Mouse (Mus musculus) WW6 (cell line): ENCODE measurements around the gene Etfdh.
"Not testable (repeated sequence)": the region's sequence is repeated elsewhere in the genome, so short reads cannot be mapped to it uniquely, and the experiment has no call there.

Experiments used
- DNase-seq: peaks from one replicate; pipeline ENCODE4 v3.0.0-alpha.2; 2013; ENCODE audit warnings: low read depth, low spot score

Gene Etfdh

GRCm38 (mm10) chr3:79577606-79578005, 51.7 kb downstream of the Etfdh start:
- DNase-seq: no peak

GRCm38 (mm10) chr3:79576865-79577264, 52.4 kb downstream of the Etfdh start:
- no peak for DNase-seq

GRCm38 (mm10) chr3:79576468-79576816, 52.9 kb downstream of the Etfdh start:
- DNase-seq: no peak

DNA sequence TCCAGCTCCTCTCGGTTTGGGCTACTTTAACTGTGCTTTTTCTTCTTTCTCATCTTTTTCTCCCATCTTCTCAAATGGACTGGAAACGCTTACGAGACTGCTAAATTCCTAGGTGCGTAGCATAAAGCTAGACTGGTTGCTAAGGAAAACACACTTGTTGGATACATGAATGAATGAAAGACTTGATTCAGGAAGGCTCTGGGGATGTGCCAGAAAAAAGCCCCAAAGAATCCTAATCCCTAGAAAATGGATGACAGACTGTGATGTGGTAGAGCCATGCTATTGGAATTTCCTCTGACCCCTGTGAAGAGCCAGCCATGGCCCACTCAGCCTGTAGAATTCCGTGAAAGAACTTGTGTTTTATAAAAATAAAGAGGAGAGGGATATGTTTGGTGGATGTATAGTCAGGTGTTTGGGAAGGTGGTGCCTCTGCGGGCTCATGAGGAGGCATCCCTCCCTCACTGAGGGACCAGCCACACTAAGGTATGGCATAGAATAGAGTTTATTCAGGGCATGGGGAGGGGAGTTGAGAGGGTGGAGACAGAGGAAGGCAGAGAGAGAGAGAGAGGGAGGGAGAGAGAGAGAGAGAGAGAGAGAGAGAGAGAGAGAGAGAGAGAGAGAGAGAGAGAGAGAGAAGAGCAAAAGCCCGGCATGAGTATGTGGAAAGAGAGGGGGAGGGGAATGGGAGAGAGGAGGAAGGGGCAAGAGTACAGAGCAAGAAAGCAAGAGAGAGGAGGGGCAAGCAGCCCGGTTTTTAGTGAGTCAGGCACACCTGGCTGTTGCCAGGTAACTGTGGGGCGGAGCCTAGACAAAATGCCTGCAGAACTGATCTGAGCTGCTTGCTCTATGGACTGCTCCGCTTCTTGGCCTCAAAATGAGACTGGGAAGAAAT, 53.5 kb downstream of the Etfdh start:
- DNase-seq: no peak

GRCm38 (mm10) chr3:79574336-79574735, 55.0 kb downstream of the Etfdh start:
- no peak for DNase-seq

- DNase-seq: not testable (repeated sequence)
Measured at GRCm38 (mm10) chr3:79573376-79573775, 55.9 kb downstream of the Etfdh start.

GRCm38 (mm10) chr3:79572399-79572798, 56.9 kb downstream of the Etfdh start:
- no peak for DNase-seq

- no peak for DNase-seq
Measured at GRCm38 (mm10) chr3:79569351-79569681, 60.0 kb downstream of the Etfdh start.

GRCm38 (mm10) chr3:79568629-79569350, 60.5 kb downstream of the Etfdh start:
- DNase-seq: peak; percentile 20

GRCm38 (mm10) chr3:79567703-79568362, 61.5 kb downstream of the Etfdh start, which contains the start of gene Fnip2:
Gene Fnip2 (minus strand): TSS chr3:79567796.
- peak; percentile 86 for DNase-seq

DNA sequence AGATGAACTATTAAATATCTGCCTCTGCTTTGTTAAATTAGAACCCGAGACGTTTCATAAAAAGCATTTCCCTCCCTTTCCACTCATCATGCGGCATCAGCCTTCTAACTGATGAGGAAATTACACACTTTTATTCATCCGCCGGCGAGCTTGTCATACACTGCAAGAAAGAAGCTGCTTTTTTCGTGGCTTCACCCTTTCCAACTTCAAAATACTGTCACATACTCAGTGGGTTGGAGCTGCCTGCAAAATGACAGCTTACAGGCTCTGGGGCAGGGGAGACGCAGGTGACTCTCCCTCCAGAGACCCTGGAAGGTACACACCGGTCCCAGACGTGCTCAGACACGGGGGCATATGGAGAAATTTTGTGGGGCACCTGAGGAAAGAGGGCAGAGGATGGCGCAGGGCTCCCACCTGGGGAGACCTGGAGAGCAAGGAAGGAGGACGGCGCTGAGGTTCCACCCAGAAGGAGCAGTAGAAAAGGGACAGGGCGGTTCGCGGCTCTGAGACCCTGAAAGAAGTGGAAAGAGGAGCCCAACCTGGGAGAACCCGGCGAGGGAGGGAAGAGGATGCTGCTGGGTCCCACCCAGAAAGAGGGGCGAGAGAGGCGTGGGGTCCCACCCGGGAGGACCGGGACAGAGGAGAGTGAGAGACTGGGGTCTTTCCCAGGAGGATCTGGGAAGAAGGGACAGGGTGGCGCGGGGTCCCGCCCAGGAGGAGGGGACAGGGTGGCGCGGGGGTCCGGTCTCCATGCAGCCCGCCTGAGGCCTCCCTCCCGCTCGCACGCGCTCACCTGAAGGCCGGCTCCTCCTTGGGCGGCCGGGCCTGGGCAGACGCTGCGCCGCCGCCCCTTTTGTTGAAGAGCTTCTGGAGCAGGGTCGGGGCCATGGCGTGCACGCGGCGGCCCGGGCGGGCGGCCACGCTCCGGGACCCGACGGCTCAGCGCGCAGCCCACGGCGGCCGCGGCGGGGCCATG, 62.3 kb downstream of the Etfdh start:
- DNase-seq: peak; percentile 33

DNA sequence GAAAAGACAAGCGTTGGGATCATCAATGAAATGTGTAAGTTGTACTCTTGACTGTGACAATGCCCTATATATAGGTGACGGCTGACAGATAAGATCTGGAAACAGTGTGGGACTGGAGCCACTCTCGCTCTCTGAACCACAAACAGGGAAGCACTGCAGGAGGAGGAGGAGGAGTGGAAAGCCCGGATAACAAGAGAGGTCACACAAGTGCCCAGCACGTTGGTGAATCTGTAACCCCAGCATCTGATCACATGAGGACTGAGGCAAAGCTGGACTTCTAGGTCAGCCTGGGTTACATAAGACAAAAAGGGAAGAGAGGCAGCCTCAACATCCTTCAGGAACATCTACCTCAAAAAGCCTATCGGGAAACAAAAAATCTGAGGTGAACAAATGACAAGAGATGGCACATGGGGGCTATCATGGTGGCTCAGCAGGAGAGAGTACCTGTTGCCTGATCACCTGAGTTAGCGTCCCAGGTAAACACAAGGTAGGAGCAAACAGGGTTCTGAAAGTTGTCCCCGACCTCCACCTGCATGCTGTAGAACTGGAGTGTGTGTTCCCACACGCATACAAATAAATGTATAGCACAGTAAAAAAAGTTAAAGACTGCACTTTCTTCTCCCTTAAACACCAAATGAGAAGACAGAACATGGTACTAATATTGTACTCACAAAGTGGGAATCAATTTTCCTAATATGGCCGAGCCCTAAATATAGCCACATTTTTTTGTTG, 64.3 kb downstream of the Etfdh start:
- DNase-seq: no peak

DNA sequence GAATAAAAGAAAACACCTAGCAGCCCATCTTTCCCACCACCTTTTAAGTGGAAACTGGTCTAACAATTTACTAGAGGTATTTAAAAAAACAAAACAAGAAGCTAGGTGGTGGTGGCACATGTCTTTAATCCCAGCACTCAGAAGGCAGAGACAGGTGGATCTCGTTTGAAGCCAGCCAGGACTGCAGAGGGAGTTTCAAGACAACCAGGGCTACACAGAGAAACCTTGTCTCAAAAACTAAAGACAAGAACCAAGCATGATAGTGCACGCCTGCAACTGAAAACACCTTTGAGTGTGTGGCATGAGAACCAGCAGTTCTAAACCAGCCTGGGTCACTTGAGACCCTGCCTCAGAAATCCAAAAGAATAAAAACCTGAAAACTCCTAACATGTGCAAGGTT, 65.8 kb downstream of the Etfdh start:
- DNase-seq: no peak

DNA sequence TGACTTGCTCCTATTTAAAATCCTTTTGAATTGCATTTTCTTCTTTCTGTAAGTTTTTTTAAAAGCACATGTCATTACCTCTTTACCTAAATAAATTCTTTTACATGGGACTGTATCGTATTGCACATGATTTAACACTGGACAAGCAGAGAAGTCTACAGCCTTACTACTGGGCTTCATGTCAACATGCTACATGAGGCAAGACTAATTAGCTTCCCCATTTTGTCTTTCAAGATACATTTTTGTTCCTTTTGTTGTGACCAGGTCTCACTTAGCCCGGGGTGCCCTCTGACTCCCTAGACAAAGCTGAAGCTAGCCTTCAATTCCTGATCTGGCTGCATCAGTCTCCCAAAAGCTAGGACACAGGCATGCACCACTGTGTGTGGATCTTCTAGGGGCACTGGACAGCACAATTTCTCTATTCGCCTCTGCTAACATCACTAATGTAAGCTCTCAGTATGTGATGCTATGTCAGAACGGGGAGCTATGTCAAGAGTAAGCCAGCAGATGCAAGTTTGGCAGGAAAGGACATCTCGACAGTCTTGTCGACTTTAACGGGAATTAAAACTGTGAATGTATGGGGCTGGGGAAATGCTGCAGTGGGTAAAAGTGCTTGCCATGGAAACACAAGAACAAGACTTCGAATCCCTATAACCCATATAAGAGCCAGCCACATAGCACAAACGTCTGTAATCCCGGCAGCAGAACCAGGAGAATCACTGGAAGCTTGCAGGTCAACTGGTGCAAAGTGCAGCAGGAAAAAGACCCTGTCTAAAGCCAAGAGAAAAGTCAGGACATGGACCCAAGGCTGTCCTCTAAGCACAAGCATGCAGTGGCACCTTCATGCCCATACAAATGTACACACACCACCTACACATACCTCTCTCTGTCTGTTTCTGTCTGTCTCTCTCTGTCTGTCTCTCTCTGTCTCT, 67.2 kb downstream of the Etfdh start:
- no peak for DNase-seq

- DNase-seq: no peak
Measured at GRCm38 (mm10) chr3:79560555-79560954, 68.7 kb downstream of the Etfdh start.

GRCm38 (mm10) chr3:79559773-79560045, 69.6 kb downstream of the Etfdh start:
- DNase-seq: no peak

DNA sequence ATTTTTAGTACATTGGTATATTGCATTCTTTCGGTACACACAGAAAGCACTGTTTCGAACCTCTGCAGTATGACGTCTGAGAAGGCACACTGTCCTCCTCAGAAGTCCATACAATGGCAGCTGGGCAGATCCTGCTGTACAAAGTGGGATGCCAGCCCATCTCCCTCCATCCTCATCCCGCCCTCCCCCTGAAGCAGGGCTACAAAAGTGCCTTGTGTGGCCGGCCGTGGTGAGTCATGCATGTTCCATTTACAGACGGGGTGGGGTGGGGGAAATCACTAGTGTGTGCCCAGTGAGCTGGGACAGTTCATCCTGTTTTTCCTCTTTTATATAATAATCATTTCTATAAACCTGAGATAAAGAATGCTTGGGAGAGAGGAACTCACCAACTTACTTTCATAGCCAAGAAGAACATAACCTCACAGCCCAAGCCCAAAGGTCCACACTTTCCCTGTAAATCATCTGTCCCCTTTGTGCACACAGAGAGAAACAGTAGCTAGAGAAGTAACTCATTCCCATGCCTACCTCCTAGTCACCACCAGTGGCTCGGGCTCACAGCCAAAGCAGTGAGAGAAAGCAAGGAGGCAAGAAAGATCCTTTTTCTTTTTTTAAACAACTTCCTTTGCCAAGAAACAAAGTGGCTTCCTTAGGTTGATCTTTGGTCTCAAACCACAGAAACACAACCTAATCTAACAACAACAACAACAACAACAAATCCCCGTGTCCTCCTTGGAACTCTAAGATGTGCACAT, 70.1 kb downstream of the Etfdh start:
- DNase-seq: no peak

DNA sequence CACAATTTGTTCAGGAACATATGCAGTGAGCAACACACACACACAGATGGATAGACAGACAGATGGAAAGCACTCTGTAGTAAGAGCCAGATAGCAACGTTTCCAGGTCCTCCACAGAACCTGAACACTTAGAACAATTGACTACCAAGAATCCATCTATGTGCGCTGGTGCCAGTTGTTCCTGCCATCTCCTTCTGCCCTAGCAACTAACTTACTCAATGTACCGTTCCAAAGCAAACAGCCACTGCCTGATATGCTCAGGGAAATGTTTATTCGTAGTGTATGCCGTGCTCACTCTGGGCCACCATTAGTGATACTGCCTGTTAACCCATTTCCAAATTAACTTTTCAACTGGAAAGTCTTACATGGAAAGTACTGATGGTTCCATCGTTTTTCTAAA, 74.2 kb downstream of the Etfdh start:
- DNase-seq: no peak
